Mouse (Mus musculus) myocyte (in vitro differentiated cells): ENCODE data around the gene Gan. TPM values are rescaled to one million over a fixed set of nuclear protein-coding genes. Genes with fewer than 3 reads are reported as not detected.

Experiments
- H3K27me3 ChIP-seq: one replicate; pipeline ENCODE4 v1.6.1; 2011; ENCODE audit not compliant: control insufficient read depth, insufficient read depth, insufficient read length
- H3K36me3 ChIP-seq: one replicate; pipeline ENCODE4 v1.6.1; 2011; ENCODE audit not compliant: control insufficient read depth, insufficient read depth
- H3K4me2 ChIP-seq: one replicate; pipeline ENCODE4 v1.6.1; 2011; ENCODE audit warnings: low read depth, control low read depth
- H3K4me3 ChIP-seq: one replicate; pipeline ENCODE4 v1.5.1; 2011; ENCODE audit warnings: mild to moderate bottlenecking, control low read depth, moderate library complexity
- H3K79me2 ChIP-seq: one replicate; pipeline ENCODE4 v1.6.1; 2011; ENCODE audit not compliant: control insufficient read depth, insufficient read depth
- H3ac ChIP-seq: one replicate; pipeline ENCODE4 v1.6.1; 2011; ENCODE audit not compliant: control insufficient read depth, insufficient read length
- CEBPB ChIP-seq: IDR thresholded peaks from 2 replicates; pipeline ENCODE4 v1.6.1; 2011; ENCODE audit warnings: mild to moderate bottlenecking, moderate library complexity; ENCODE audit not compliant: poor library complexity, insufficient read depth, severe bottlenecking
- E2F4 ChIP-seq: IDR thresholded peaks from one replicate; pipeline ENCODE4 v1.6.1; 2011; ENCODE audit warnings: mild to moderate bottlenecking, control low read depth, moderate library complexity; ENCODE audit not compliant: insufficient read depth
- MAX ChIP-seq: IDR thresholded peaks from one replicate; pipeline ENCODE4 v1.6.1; 2011; ENCODE audit warnings: low read depth, mild to moderate bottlenecking, control low read depth
- MYOD1 ChIP-seq, 3 experiments: IDR thresholded peaks; one replicate each; pipeline ENCODE4 v1.6.1; 2011; ENCODE audit warnings: control low read depth in 2 of 3, low read depth in 2 of 3, mild to moderate bottlenecking in 2 of 3, moderate library complexity in 1 of 3; ENCODE audit not compliant: insufficient read length in 2 of 3, control insufficient read depth in 1 of 3
- MYOG ChIP-seq, 3 experiments: IDR thresholded peaks; one replicate each; pipeline ENCODE4 v1.6.1; 2011; ENCODE audit warnings: control low read depth in 2 of 3, low read depth in 2 of 3, mild to moderate bottlenecking in 2 of 3; ENCODE audit not compliant: insufficient read length in 2 of 3, control insufficient read depth in 1 of 3, insufficient read depth in 1 of 3
- POLR2A ChIP-seq: IDR thresholded peaks from one replicate; pipeline ENCODE4 v1.6.1; 2011; ENCODE audit warnings: low read depth, mild to moderate bottlenecking, control low read depth, moderate library complexity; ENCODE audit not compliant: insufficient read length
- POLR2AphosphoS2 ChIP-seq: IDR thresholded peaks from one replicate; pipeline ENCODE4 v1.6.1; 2011; ENCODE audit warnings: low read depth, control low read depth; ENCODE audit not compliant: insufficient read length
- REST ChIP-seq: IDR thresholded peaks from one replicate; pipeline ENCODE4 v1.6.1; 2011; ENCODE audit warnings: mild to moderate bottlenecking, control low read depth, moderate library complexity; ENCODE audit not compliant: insufficient read depth, insufficient read length
- SRF ChIP-seq: IDR thresholded peaks from one replicate; pipeline ENCODE4 v1.6.1; 2011; ENCODE audit warnings: low read depth; ENCODE audit not compliant: control insufficient read depth, insufficient read length
- TCF12 ChIP-seq: IDR thresholded peaks from one replicate; pipeline ENCODE4 v1.6.1; 2011; ENCODE audit warnings: mild to moderate bottlenecking, control low read depth; ENCODE audit not compliant: poor library complexity, insufficient read depth, severe bottlenecking
- TCF3 ChIP-seq: IDR thresholded peaks from one replicate; pipeline ENCODE4 v1.6.1; 2011; ENCODE audit warnings: low read depth, control low read depth; ENCODE audit not compliant: insufficient read length
- USF1 ChIP-seq: IDR thresholded peaks from one replicate; pipeline ENCODE4 v1.6.1; 2011; ENCODE audit warnings: low read depth, mild to moderate bottlenecking, control low read depth, moderate library complexity
- polyA plus RNA-seq: library from polyadenylated mRNA; unstranded; fragments of >200 nt; fragmentation: generic; extraction: Trizol; gene quantifications from one replicate; pipeline ENCODE4 v1.2.1, GENCODE M21; 2012; ENCODE audit warnings: missing spikeins

Gene Gan
- polyA plus RNA-seq, 1 experiment, result 3.7 TPM

GRCm38 (mm10) chr8:117115094-117115493 is 42.8 kb upstream of the Gan start:
- H3K4me3 ChIP-seq, result no peak overlapping the region

GRCm38 (mm10) chr8:117115676-117116446 is 42.1 kb upstream of the Gan start:
- TF ChIP-seq REST, result no peak
- TF ChIP-seq MYOG (IDR thresholded peaks at IDR 0.05; ENCODE audit: control insufficient read depth in 1 of 3, insufficient read depth in 1 of 3, insufficient read length in 2 of 3, low read depth in 2 of 3), result no peak
- TF ChIP-seq SRF, result no peak
- Histone ChIP-seq H3K36me3 (no peaks in the 10 kb centered on the region), H3ac (no peak overlapping the region), H3K79me2 (no peaks in the 10 kb centered on the region), H3K4me2 (no peak overlapping the region), H3K27me3 (no peaks in the 10 kb centered on the region), H3K4me3 (no peak overlapping the region)

More at GRCm38 (mm10) chr8:117115094-117115493, 42.8 kb upstream of the Gan start:
- Histone ChIP-seq H3K27me3 (no peaks in the 10 kb centered on the region), H3K79me2 (no peaks in the 10 kb centered on the region), H3K4me2 (no peak overlapping the region), H3ac (no peak overlapping the region), H3K36me3 (no peaks in the 10 kb centered on the region)
- TF ChIP-seq REST (no peak), SRF (no peak), POLR2A (no peak), MYOG (IDR thresholded peaks at IDR 0.05; ENCODE audit: control insufficient read depth in 1 of 3, insufficient read depth in 1 of 3, insufficient read length in 2 of 3, low read depth in 2 of 3) (no peak), CEBPB (no peak), TCF3 (no peak), POLR2AphosphoS2 (no peak), MYOD1 (IDR thresholded peaks at IDR 0.05; ENCODE audit: control insufficient read depth in 1 of 3, insufficient read length in 2 of 3, low read depth in 2 of 3) (no peak), TCF12 (no peak), E2F4 (no peak), MAX (no peak), USF1 (no peak)

- no peak overlapping the region for H3K4me2 ChIP-seq
- H3K36me3 ChIP-seq, result no peaks in the 10 kb centered on the region
- H3ac ChIP-seq, result no peak overlapping the region
- no peaks in the 10 kb centered on the region for H3K79me2 ChIP-seq
- H3K4me3 ChIP-seq, result no peak overlapping the region
- H3K27me3 ChIP-seq, result no peaks in the 10 kb centered on the region
- TF ChIP-seq TCF3 (no peak), USF1 (no peak), POLR2A (no peak), MYOD1 (IDR thresholded peaks at IDR 0.05; ENCODE audit: control insufficient read depth in 1 of 3, insufficient read length in 2 of 3, low read depth in 2 of 3) (no peak)
Measured at GRCm38 (mm10) chr8:117116534-117116933, 41.4 kb upstream of the Gan start.

- TF ChIP-seq E2F4 (no peak), USF1 (no peak), MYOG (IDR thresholded peaks at IDR 0.05; ENCODE audit: control insufficient read depth in 1 of 3, insufficient read depth in 1 of 3, insufficient read length in 2 of 3, low read depth in 2 of 3) (no peak), MAX (no peak), REST (no peak), POLR2A (no peak)
- Histone ChIP-seq H3K27me3 (no peaks in the 10 kb centered on the region), H3K4me3 (no peak overlapping the region), H3ac (no peak overlapping the region), H3K4me2 (no peak overlapping the region), H3K79me2 (no peaks in the 10 kb centered on the region), H3K36me3 (no peaks in the 10 kb centered on the region)
Measured at GRCm38 (mm10) chr8:117118409-117118808, 39.5 kb upstream of the Gan start.

GRCm38 (mm10) chr8:117121277-117121676 is 36.7 kb upstream of the Gan start:
- Histone ChIP-seq H3ac (no peak overlapping the region), H3K27me3 (no peaks in the 10 kb centered on the region), H3K36me3 (no peaks in the 10 kb centered on the region), H3K4me2 (no peak overlapping the region), H3K4me3 (no peak overlapping the region), H3K79me2 (no peaks in the 10 kb centered on the region)
- TF ChIP-seq MAX (no peak), USF1 (no peak), MYOG (IDR thresholded peaks at IDR 0.05; ENCODE audit: control insufficient read depth in 1 of 3, insufficient read depth in 1 of 3, insufficient read length in 2 of 3, low read depth in 2 of 3) (no peak), TCF12 (no peak)
